14 mouse cellular contexts compared by ENCODE assay signal in genomic region chr3:126643071-126644010, GRCm38 (mm10). TPM values are rescaled to one million over a fixed set of nuclear protein-coding genes. Genes with fewer than 3 reads are reported as not detected.
A peak's percentile ranks its signal among the peaks of the same experiment; 100 is the strongest.
DNase-seq lines count a peak whose midpoint lies in the region; ATAC-seq and TF ChIP-seq lines count a peak whose summit lies in the region.
"Had no signal": no experiment of that assay in that cellular context is flagged by ENCODE, and none has a peak within 500 bp of the region (broad histone marks: within the 10 kb centered on the region; RNA-seq: fewer than 3 reads in every experiment).

No protein-coding gene starts in this region.

- H3K4me1 ChIP-seq in hindbrain, embryonic 15.5 days (replicated peaks), result peaks cover 10% of the 10 kb centered on the region; the same call in 1 of the 2 replicates
- H3K4me1 ChIP-seq in hindbrain, embryonic 10.5 days (replicated peaks), result peaks cover 12% of the 10 kb centered on the region
- peaks cover 25% of the 10 kb centered on the region for H3K4me1 ChIP-seq in intestine, postnatal 0 days (replicated peaks; ENCODE audit: control insufficient read depth, insufficient read depth, low read length)
- H3K4me1 ChIP-seq: liver, embryonic 13.5 days had no signal

- no peaks in the 10 kb centered on the region for H3K27me3 ChIP-seq in hindbrain, embryonic 15.5 days
- H3K27me3 ChIP-seq in hindbrain, embryonic 10.5 days (ENCODE audit: insufficient read depth, poor library complexity, severe bottlenecking), result peaks cover 7% of the 10 kb centered on the region; the same call in 1 of the 2 replicates
- H3K27me3 ChIP-seq in intestine, postnatal 0 days (replicated peaks; ENCODE audit: control insufficient read depth, insufficient read depth, low read length), result no peaks in the 10 kb centered on the region
- H3K27me3 ChIP-seq: embryonic facial prominence, embryonic 12.5 days; liver, embryonic 13.5 days had no signal

- H3K9ac ChIP-seq in hindbrain, embryonic 15.5 days, result no peak overlapping the region
- no peak overlapping the region for H3K9ac ChIP-seq in intestine, postnatal 0 days (ENCODE audit: low read depth, low read length)
- H3K9ac ChIP-seq: embryonic facial prominence, embryonic 12.5 days; liver, embryonic 13.5 days had no signal

- H3K4me2 ChIP-seq in hindbrain, embryonic 15.5 days, result peak overlapping the region; percentile 5; the same call in 1 of the 2 replicates
- H3K4me2 ChIP-seq in intestine, postnatal 0 days (replicated peaks; ENCODE audit: low read depth), result peak overlapping the region; percentile 42
- H3K4me2 ChIP-seq: embryonic facial prominence, embryonic 12.5 days; liver, embryonic 13.5 days had no signal

- H3K27ac ChIP-seq in hindbrain, embryonic 15.5 days (replicated peaks), result no peak overlapping the region
- H3K27ac ChIP-seq in hindbrain, embryonic 10.5 days, result no peak overlapping the region
- peak overlapping the region; percentile 46 for H3K27ac ChIP-seq in intestine, postnatal 0 days (ENCODE audit: low read depth, low read length)
- H3K27ac ChIP-seq: embryonic facial prominence, embryonic 12.5 days; left cerebral cortex, adult 2 months; liver, embryonic 13.5 days had no signal

- 17% methylated on average over 10 of the region's 10 CpGs for WGBS in hindbrain, embryonic 15.5 days
- WGBS in hindbrain, embryonic 10.5 days, result 12% methylated on average over 10 of the region's 10 CpGs
- 21% methylated on average over 10 of the region's 10 CpGs for WGBS in intestine, postnatal 0 days

- no peaks in the 10 kb centered on the region for H3K36me3 ChIP-seq in hindbrain, embryonic 15.5 days
- H3K36me3 ChIP-seq in hindbrain, embryonic 10.5 days, result no peaks in the 10 kb centered on the region
- no peaks in the 10 kb centered on the region for H3K36me3 ChIP-seq in intestine, postnatal 0 days (ENCODE audit: control insufficient read depth, insufficient read depth)
- H3K36me3 ChIP-seq: embryonic facial prominence, embryonic 12.5 days; liver, embryonic 13.5 days had no signal

- ATAC-seq in hindbrain, embryonic 15.5 days (ENCODE audit: low FRiP score, low read depth), result no peak
- ATAC-seq in intestine, postnatal 0 days, result no peak

- TF ChIP-seq CTCF in brain, embryonic 14.5 days (IDR thresholded peaks at IDR 0.05; ENCODE audit: borderline replicate concordance, extremely low read depth, insufficient read depth, insufficient read length), result no peak
- no peak for TF ChIP-seq CTCF in intestine, postnatal 0 days (IDR thresholded peaks at IDR 0.05; ENCODE audit: low read depth)

- no peak overlapping the region for H3K4me3 ChIP-seq in hindbrain, embryonic 15.5 days
- H3K4me3 ChIP-seq in hindbrain, embryonic 10.5 days, result no peak overlapping the region
- H3K4me3 ChIP-seq in intestine, postnatal 0 days (ENCODE audit: low read depth, low read length), result no peak overlapping the region
- H3K4me3 ChIP-seq: embryonic facial prominence, embryonic 12.5 days; left cerebral cortex, adult 2 months; liver, embryonic 13.5 days had no signal

- peak; percentile 50 for DNase-seq in cerebellum, adult 8-10 months
- DNase-seq in cerebellum, postnatal 14 days, result no peak
- no peak for DNase-seq in hindbrain, embryonic 10.5 days (ENCODE audit: low spot score)
- peak; percentile 71 for DNase-seq in brain, embryonic 14.5 days (ENCODE audit: low read depth)
- no peak for DNase-seq in thymus, postnatal 14 days
- no peak for DNase-seq in layer of hippocampus, adult 18-20 months (ENCODE audit: low spot score in 2 of 2)
- DNase-seq: adrenal gland, postnatal 10 days; B cell, adult 2 months; gastrocnemius, postnatal 10 days; liver, embryonic 13.5 days had no signal

- H3K9me3 ChIP-seq in hindbrain, embryonic 15.5 days, result no peaks in the 10 kb centered on the region
- H3K9me3 ChIP-seq in hindbrain, embryonic 10.5 days, result no peaks in the 10 kb centered on the region
- no peaks in the 10 kb centered on the region for H3K9me3 ChIP-seq in intestine, postnatal 0 days (ENCODE audit: control insufficient read depth)
- H3K9me3 ChIP-seq: embryonic facial prominence, embryonic 12.5 days; liver, embryonic 13.5 days had no signal

- TF ChIP-seq POLR2A in brain, embryonic 14.5 days (IDR thresholded peaks at IDR 0.05; ENCODE audit: borderline replicate concordance, extremely low read depth, insufficient read depth, insufficient read length, poor library complexity, severe bottlenecking), result no peak

RNA-seq across cellular contexts. Expression of gene Camk2d, which starts 47.2 kb away (rescaled TPM):
- polyA plus RNA-seq in hindbrain, embryonic 15.5 days (2015; fragmentation: Nextera tagmentation; extraction: Ambion mirVana), result 82.1 and 85.4 TPM in 2 replicates
- 11.4 and 11.9 TPM in 2 replicates for polyA plus RNA-seq in hindbrain, embryonic 10.5 days (2016; fragmentation: Nextera tagmentation; extraction: Ambion mirVana)
- 64.8 and 84.1 TPM in 2 replicates for polyA plus RNA-seq in brain, embryonic 14.5 days (2012; rRNA removed)
- polyA plus RNA-seq in intestine, postnatal 0 days (2015; fragmentation: Nextera tagmentation; extraction: Ambion mirVana), result 42.6 and 50.4 TPM in 2 replicates
- total RNA-seq in layer of hippocampus, adult 18-20 months (2021), result 10 to 100 TPM; 42.6 to 48.9 TPM

Comparison
In these comparisons a context has a peak if more than half of its experiments do, and no peak if none do; other contexts are left out.
1. DNase-seq: peak in cerebellum, adult 8-10 months (single experiment) and brain, embryonic 14.5 days (single experiment); none in cerebellum, postnatal 14 days (0 of 2), hindbrain, embryonic 10.5 days (single experiment), thymus, postnatal 14 days (single experiment) and layer of hippocampus, adult 18-20 months (0 of 2).